Mouse (Mus musculus): ENCODE data around the gene Dab1.

GRCm38 (mm10) chr4:103737185-103737584 is 118.0 kb downstream of the Dab1 start:
- TF ChIP-seq EP300 (IDR thresholded peaks at IDR 0.05) (no peak), CTCF (IDR thresholded peaks at IDR 0.05) (no peak)
